Mouse (Mus musculus): Measurements from ENCODE around the gene Rsph9. TPM values are rescaled to one million over a fixed set of nuclear protein-coding genes. Genes with fewer than 3 reads are reported as not detected.
A peak's percentile ranks its signal among the peaks of the same experiment; 100 is the strongest.

Gene Rsph9
- polyA plus RNA-seq, 1 experiment from 2014 or later = 7.3 TPM

GRCm38 (mm10) chr17:46081657-46082056, 62.4 kb downstream of the Rsph9 start:
- H3K4me1 ChIP-seq = peaks cover 45% of the 10 kb centered on the region
- DNase-seq (ENCODE audit: low spot score) = no peak
- WGBS = 38% methylated on average over 7 of the region's 7 CpGs
- no peak overlapping the region for H3K4me3 ChIP-seq
- H3K27ac ChIP-seq = peak overlapping the region; percentile 64
- H3K9me3 ChIP-seq = 0 out of 2 replicates have a peak, but pooled peaks cover 4% of the 10 kb centered on the region
- peaks cover 4% of the 10 kb centered on the region for H3K27me3 ChIP-seq (ENCODE audit: insufficient read depth, poor library complexity, severe bottlenecking)
- H3K36me3 ChIP-seq = no peaks in the 10 kb centered on the region

DNA sequence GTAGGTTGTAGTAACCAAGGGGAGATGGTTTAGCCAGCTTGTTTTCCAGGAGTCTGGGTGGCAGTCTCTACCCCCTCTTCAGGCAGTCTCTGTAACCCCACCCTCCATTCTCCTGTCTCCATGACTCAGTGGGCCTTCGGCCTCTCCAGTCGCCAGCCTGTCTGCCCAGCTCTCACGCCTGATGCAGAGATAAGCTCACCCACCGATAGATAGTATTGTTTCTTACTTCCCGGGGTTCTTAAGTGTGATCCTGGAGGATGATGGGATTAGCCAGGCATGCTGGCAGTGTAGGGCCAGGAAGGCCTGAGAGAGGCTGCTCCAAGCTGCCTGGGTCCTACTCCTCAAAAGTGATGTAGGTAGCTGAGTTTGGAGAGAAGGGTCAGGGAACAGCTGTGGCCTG, 63.0 kb downstream of the Rsph9 start:
- H3K9me3 ChIP-seq = 0 out of 2 replicates have a peak, but pooled peaks cover 4% of the 10 kb centered on the region
- peaks cover 4% of the 10 kb centered on the region for H3K27me3 ChIP-seq (ENCODE audit: insufficient read depth, poor library complexity, severe bottlenecking)
- H3K36me3 ChIP-seq = no peaks in the 10 kb centered on the region
- H3K4me3 ChIP-seq = no peak overlapping the region
- no peak for DNase-seq (ENCODE audit: low spot score)
- peak overlapping the region; percentile 64; the same call in 1 of the 2 replicates for H3K27ac ChIP-seq
- 14% methylated on average over 5 of the region's 5 CpGs for WGBS
- peaks cover 39% of the 10 kb centered on the region for H3K4me1 ChIP-seq

DNA sequence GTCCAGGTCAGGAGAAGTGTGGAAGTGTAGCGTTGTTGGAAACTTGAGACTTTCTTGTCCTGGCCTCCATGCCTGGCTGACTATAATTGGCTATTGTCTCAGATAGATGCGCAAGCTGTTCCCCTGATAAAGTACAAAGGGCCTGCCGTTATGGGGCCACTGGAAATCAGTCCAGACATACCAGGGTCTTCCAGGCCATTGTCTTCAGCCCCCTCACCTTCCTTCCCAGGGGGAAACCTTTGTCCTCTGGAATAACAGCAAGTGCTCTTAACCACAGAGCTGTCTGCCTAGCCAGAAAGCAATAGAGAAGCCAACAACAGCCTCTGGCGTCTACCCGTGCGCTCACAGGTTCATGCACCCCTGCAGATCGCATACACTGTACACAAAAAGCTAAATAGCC, 63.6 kb downstream of the Rsph9 start:
- no peaks in the 10 kb centered on the region for H3K36me3 ChIP-seq
- peaks cover 38% of the 10 kb centered on the region for H3K4me1 ChIP-seq
- DNase-seq (ENCODE audit: low spot score) = no peak
- no peak overlapping the region for H3K4me3 ChIP-seq
- 38% methylated on average over 7 of the region's 7 CpGs for WGBS
- no peak overlapping the region; the same call in 1 of the 2 replicates for H3K27ac ChIP-seq
- 0 out of 2 replicates have a peak, but pooled peaks cover 4% of the 10 kb centered on the region for H3K9me3 ChIP-seq
- peaks cover 4% of the 10 kb centered on the region for H3K27me3 ChIP-seq (ENCODE audit: insufficient read depth, poor library complexity, severe bottlenecking)

DNA sequence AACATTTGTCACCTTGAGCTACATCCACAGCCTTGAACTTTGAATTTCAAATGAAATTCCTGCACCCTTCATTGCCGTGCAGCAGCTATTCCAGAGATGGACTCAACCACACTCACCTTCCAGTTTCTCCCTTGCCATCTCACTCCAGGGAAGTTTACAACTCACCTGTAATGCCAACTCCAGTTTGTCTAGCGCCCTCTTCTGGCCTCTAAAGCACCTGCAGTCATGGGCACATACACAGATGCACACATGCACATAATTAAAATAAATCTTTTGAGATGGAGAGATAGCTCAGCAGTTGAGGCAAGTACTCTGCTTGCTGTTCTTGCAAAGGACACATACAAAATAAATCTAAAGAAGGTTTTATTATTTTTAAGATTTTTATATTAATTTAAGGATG, 65.0 kb downstream of the Rsph9 start:
- 69% methylated on average over 2 of the region's 2 CpGs for WGBS
- DNase-seq (ENCODE audit: low spot score) = no peak
- Histone ChIP-seq H3K27me3 (ENCODE audit: insufficient read depth, poor library complexity, severe bottlenecking) (peaks cover 1% of the 10 kb centered on the region), H3K4me3 (no peak overlapping the region), H3K27ac (no peak overlapping the region), H3K9me3 (0 out of 2 replicates have a peak, but pooled peaks cover 4% of the 10 kb centered on the region), H3K36me3 (no peaks in the 10 kb centered on the region), H3K4me1 (peaks cover 31% of the 10 kb centered on the region)

DNA sequence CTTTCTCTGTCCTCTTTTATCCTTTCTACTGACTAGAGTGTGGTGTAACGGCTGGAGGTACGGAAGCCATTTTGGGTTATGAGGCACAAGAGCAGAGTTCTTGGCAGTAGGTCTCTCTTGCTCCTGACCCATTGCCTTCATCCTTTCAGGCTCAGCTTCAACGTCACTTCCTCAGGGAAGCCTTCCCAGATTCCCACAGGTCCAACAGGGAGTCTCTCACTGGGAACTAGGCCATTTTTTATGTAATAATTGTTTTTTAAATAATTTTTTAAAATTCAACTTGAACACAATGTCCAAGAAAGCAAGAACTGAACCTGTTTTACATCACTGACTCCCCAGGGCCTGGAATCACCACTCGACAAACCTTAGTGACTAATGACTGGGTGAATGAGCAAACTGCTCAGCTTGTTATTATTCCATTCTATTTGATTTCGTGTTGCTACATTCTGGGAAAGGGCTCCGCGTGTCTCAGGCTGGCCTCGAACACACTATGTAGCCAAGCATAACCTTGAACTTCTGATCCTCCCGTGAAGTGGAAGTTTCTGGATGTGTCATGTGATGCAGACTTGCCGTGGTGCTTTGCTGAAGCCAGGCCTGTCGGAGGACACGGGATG, 66.0 kb downstream of the Rsph9 start:
- WGBS = 87% methylated on average over 12 of the region's 12 CpGs
- Histone ChIP-seq H3K27me3 (ENCODE audit: insufficient read depth, poor library complexity, severe bottlenecking) (no peaks in the 10 kb centered on the region; the same call in 1 of the 2 replicates), H3K4me1 (peaks cover 35% of the 10 kb centered on the region), H3K9me3 (0 out of 2 replicates have a peak, but pooled peaks cover 4% of the 10 kb centered on the region), H3K27ac (no peak overlapping the region), H3K36me3 (no peaks in the 10 kb centered on the region), H3K4me3 (no peak overlapping the region)
- no peak for DNase-seq (ENCODE audit: low spot score)

DNA sequence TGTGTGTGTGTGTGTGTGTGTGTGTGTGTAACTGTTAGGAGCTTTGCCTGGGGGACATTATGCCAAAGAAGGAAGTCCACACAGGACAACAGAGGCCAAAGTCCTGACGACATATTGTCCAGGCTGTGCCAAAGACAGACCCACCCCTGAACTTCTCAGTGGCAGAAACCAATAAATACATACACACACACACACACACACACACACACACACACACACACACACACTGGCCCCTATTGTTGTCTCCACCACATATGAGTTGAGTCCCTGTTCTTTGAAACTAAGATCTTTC, 67.8 kb downstream of the Rsph9 start:
- Histone ChIP-seq H3K4me3 (no peak overlapping the region), H3K27ac (no peak overlapping the region), H3K4me1 (peaks cover 27% of the 10 kb centered on the region), H3K36me3 (no peaks in the 10 kb centered on the region), H3K9me3 (0 out of 2 replicates have a peak, but pooled peaks cover 4% of the 10 kb centered on the region), H3K27me3 (ENCODE audit: insufficient read depth, poor library complexity, severe bottlenecking) (no peaks in the 10 kb centered on the region; the same call in 1 of the 2 replicates)
- 56% methylated on average over 1 of the region's 1 CpGs for WGBS
- no peak for DNase-seq (ENCODE audit: low spot score)

DNA sequence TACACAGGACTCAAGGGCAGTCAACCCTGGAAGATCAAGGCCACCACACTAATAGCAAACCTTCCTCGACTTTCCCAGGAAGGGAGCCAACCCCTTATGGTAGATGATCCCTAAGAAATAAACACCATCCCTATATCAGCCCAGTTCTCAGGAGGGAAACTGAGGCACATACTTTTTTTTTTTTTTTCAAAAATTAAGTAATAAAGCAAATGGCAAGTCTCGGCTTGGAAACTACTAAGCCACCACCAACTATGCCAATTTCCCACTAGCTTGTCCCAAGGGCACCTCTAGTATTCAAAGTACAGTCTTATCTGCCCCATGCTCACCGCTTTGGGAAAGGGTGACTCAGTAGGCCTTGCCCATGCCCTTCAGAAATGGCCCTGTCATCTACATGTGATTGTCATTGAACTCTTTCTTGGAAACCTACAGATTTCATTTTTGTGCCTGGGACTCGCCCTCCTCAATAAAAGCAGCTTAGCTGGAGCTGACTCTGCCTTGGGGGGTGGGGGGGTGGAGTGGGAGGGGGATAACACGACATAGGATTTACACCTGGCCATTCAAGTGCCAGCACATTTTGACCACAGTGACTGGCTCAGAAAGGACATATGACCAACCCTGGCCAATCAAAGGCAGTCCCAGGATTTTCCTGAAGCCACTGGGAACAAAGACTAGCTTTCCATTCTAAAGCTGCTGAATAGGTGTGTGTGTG, 68.3 kb downstream of the Rsph9 start:
- 69% methylated on average over 5 of the region's 5 CpGs for WGBS
- Histone ChIP-seq H3K27me3 (ENCODE audit: insufficient read depth, poor library complexity, severe bottlenecking) (no peaks in the 10 kb centered on the region; the same call in 1 of the 2 replicates), H3K27ac (no peak overlapping the region), H3K9me3 (0 out of 2 replicates have a peak, but pooled peaks cover 4% of the 10 kb centered on the region), H3K4me3 (no peak overlapping the region), H3K36me3 (no peaks in the 10 kb centered on the region), H3K4me1 (peaks cover 22% of the 10 kb centered on the region)
- DNase-seq (ENCODE audit: low spot score) = no peak

DNA sequence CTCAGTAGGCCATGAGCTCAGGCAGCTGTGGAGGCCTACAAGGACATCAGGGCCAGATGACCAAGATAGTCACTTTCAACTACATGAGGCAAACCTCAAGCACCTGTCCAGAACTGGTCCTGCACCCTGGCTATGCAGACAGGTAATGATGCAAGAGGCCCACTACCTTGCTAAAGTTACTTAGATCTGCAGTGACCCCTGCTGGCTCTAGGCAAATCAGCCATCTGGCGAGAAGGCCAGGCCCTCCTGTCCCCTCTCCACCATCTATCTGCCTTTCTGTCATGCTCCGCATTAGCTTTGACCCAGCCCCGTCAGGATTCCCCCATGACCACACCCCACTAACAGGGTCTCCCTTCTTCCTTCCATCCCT, 68.9 kb downstream of the Rsph9 start:
- Histone ChIP-seq H3K27ac (no peak overlapping the region), H3K36me3 (no peaks in the 10 kb centered on the region), H3K4me3 (no peak overlapping the region), H3K27me3 (ENCODE audit: insufficient read depth, poor library complexity, severe bottlenecking) (no peaks in the 10 kb centered on the region; the same call in 1 of the 2 replicates), H3K4me1 (peaks cover 16% of the 10 kb centered on the region), H3K9me3 (0 out of 2 replicates have a peak, but pooled peaks cover 4% of the 10 kb centered on the region)
- WGBS = 47% methylated on average over 3 of the region's 3 CpGs
- no peak for DNase-seq (ENCODE audit: low spot score)

GRCm38 (mm10) chr17:46074398-46075115, 69.5 kb downstream of the Rsph9 start:
- no peak overlapping the region for H3K4me3 ChIP-seq
- DNase-seq (ENCODE audit: low spot score) = no peak
- H3K36me3 ChIP-seq = no peaks in the 10 kb centered on the region
- H3K27me3 ChIP-seq (ENCODE audit: insufficient read depth, poor library complexity, severe bottlenecking) = no peaks in the 10 kb centered on the region; the same call in 1 of the 2 replicates
- H3K27ac ChIP-seq = peak overlapping the region; percentile 62
- H3K9me3 ChIP-seq = 0 out of 2 replicates have a peak, but pooled peaks cover 4% of the 10 kb centered on the region
- H3K4me1 ChIP-seq = peaks cover 13% of the 10 kb centered on the region
- WGBS = 62% methylated on average over 7 of the region's 7 CpGs

DNA sequence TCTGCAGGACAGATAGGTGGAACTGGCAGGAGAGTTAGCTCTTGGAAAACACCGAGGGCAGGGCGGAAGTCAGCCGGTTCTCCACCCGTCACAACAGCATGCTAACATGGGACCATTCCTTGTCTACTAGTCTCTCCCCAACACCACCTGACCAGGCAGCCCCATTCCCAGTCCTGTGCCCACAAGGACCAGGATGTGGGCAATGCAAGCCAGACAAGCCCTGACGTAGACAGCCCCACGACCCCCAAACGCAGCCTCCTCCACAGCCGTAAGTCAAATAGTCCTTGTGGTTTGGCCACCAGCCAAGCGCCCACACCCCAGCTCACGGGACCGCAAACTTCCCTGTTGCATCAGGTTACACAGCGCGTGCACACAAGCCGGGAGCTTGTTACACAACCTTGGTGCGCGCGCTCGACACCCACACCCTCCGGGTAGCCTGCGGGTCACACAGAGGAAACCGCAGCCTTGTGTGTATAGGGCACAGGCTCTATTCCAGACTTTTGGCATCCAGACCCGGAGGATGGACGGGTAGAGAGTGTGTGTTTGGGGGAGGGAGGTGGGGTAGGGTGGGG, 70.2 kb downstream of the Rsph9 start:
- Histone ChIP-seq H3K36me3 (no peaks in the 10 kb centered on the region), H3K9me3 (0 out of 2 replicates have a peak, but pooled peaks cover under 1% of the 10 kb centered on the region), H3K27me3 (ENCODE audit: insufficient read depth, poor library complexity, severe bottlenecking) (no peaks in the 10 kb centered on the region; the same call in 1 of the 2 replicates), H3K4me1 (peaks cover 13% of the 10 kb centered on the region), H3K4me3 (peak overlapping the region; percentile 37), H3K27ac (peak overlapping the region; percentile 62)
- WGBS = 56% methylated on average over 23 of the region's 23 CpGs
- no peak for DNase-seq (ENCODE audit: low spot score)
